In genomic region chr4:100035919-100036554, GRCm38 (mm10) we compare ENCODE assay signal across 26 mouse cellular contexts. TPM values are rescaled to one million over a fixed set of nuclear protein-coding genes. Genes with fewer than 3 reads are reported as not detected.
DNase-seq lines count a peak whose midpoint lies in the region; ATAC-seq and TF ChIP-seq lines count a peak whose summit lies in the region.
"Had no signal": no experiment of that assay in that cellular context is flagged by ENCODE, and none has a peak within 500 bp of the region (broad histone marks: within the 10 kb centered on the region; RNA-seq: fewer than 3 reads in every experiment).

No protein-coding gene starts in this region.

- no peak overlapping the region for H3K4me2 ChIP-seq in forebrain, postnatal 0 days (ENCODE audit: low read depth)
- H3K4me2 ChIP-seq in forebrain, embryonic 15.5 days (replicated peaks) = no peak overlapping the region
- H3K4me2 ChIP-seq in embryonic facial prominence, embryonic 11.5 days (ENCODE audit: low read depth, low read length) = no peak overlapping the region
- no peak overlapping the region for H3K4me2 ChIP-seq in limb, embryonic 13.5 days (replicated peaks)
- H3K4me2 ChIP-seq: embryonic facial prominence, embryonic 13.5 days; midbrain, embryonic 11.5 days had no signal

- no peak overlapping the region for H3K27ac ChIP-seq in forebrain, postnatal 0 days (ENCODE audit: low read depth, low read length)
- H3K27ac ChIP-seq in forebrain, embryonic 15.5 days (replicated peaks) = no peak overlapping the region
- no peak overlapping the region for H3K27ac ChIP-seq in embryonic facial prominence, embryonic 11.5 days (replicated peaks; ENCODE audit: low read depth, low read length)
- H3K27ac ChIP-seq in limb, embryonic 13.5 days = no peak overlapping the region
- H3K27ac ChIP-seq: hindbrain, embryonic 10.5 days; hindbrain, postnatal 0 days; kidney, postnatal 0 days; layer of hippocampus, adult 2 months; liver, embryonic 14.5 days; stomach, postnatal 0 days had no signal

- ATAC-seq in forebrain, postnatal 0 days = peak; percentile 42; the same call in 1 of the 2 replicates
- ATAC-seq in forebrain, embryonic 15.5 days (replicated peaks) = no peak
- no peak for ATAC-seq in embryonic facial prominence, embryonic 11.5 days (replicated peaks; ENCODE audit: insufficient number of reproducible peaks, low FRiP score, low TSS enrichment, low read depth)
- peak; percentile 28; the same call in 1 of the 2 replicates for ATAC-seq in limb, embryonic 13.5 days (ENCODE audit: low FRiP score, low read depth)
- ATAC-seq: hindbrain, postnatal 0 days had no signal

- DNase-seq in forebrain, postnatal 0 days = no peak
- DNase-seq in lung, postnatal 10 days = peak; percentile 13
- no peak for DNase-seq in lung, adult 2 months
- peak; percentile 41 for DNase-seq in embryonic facial prominence, embryonic 11.5 days (ENCODE audit: low spot score)
- no peak for DNase-seq in urinary bladder, postnatal 25 days (ENCODE audit: low spot score)
- no peak for DNase-seq in cerebellum, adult 11-12 months
- DNase-seq: adrenal gland, postnatal 14 days; cerebellum, adult 18-20 months; cerebellum, postnatal 25 days; gastrocnemius, postnatal 25 days; kidney, adult 11 months; left cerebral cortex, postnatal 4 days; right cerebral cortex, postnatal 4 days; thymus, postnatal 14 days had no signal

- 41% methylated on average over 16 of the region's 16 CpGs for WGBS in forebrain, postnatal 0 days
- 37% methylated on average over 16 of the region's 16 CpGs for WGBS in forebrain, embryonic 15.5 days
- WGBS in lung, adult 2 months = 79% methylated on average over 16 of the region's 16 CpGs
- WGBS in embryonic facial prominence, embryonic 11.5 days = 39% methylated on average over 16 of the region's 16 CpGs
- WGBS in limb, embryonic 13.5 days = 26% methylated on average over 16 of the region's 16 CpGs

- TF ChIP-seq POLR2A in lung, adult 2 months (IDR thresholded peaks at IDR 0.05; ENCODE audit: borderline replicate concordance, extremely low read depth, low read depth, low read length) = no peak

- H3K4me1 ChIP-seq in forebrain, postnatal 0 days (ENCODE audit: insufficient read depth) = no peaks in the 10 kb centered on the region
- no peaks in the 10 kb centered on the region for H3K4me1 ChIP-seq in forebrain, embryonic 15.5 days
- no peaks in the 10 kb centered on the region for H3K4me1 ChIP-seq in lung, adult 2 months (ENCODE audit: control insufficient read depth, insufficient read depth, low read length)
- no peaks in the 10 kb centered on the region for H3K4me1 ChIP-seq in embryonic facial prominence, embryonic 11.5 days (ENCODE audit: control insufficient read depth, insufficient read depth, low read length)
- peaks cover 24% of the 10 kb centered on the region for H3K4me1 ChIP-seq in limb, embryonic 13.5 days

- no peak for TF ChIP-seq CTCF in forebrain, postnatal 0 days (IDR thresholded peaks at IDR 0.05; ENCODE audit: low read depth)
- TF ChIP-seq CTCF in lung, adult 2 months (IDR thresholded peaks at IDR 0.05; ENCODE audit: insufficient read depth, low read length) = no peak

- no peak overlapping the region for H3K9ac ChIP-seq in forebrain, postnatal 0 days
- H3K9ac ChIP-seq in forebrain, embryonic 15.5 days (replicated peaks) = no peak overlapping the region
- H3K9ac ChIP-seq in embryonic facial prominence, embryonic 11.5 days (replicated peaks; ENCODE audit: low read length) = no peak overlapping the region
- H3K9ac ChIP-seq in limb, embryonic 13.5 days = no peak overlapping the region
- H3K9ac ChIP-seq: embryonic facial prominence, embryonic 13.5 days; liver, embryonic 14.5 days had no signal

- H3K27me3 ChIP-seq in forebrain, postnatal 0 days (ENCODE audit: insufficient read depth, low read length) = no peaks in the 10 kb centered on the region
- H3K27me3 ChIP-seq in forebrain, embryonic 15.5 days = no peaks in the 10 kb centered on the region
- no peaks in the 10 kb centered on the region for H3K27me3 ChIP-seq in embryonic facial prominence, embryonic 11.5 days (ENCODE audit: control insufficient read depth, insufficient read depth, low read length)
- H3K27me3 ChIP-seq in limb, embryonic 13.5 days = peaks cover 13% of the 10 kb centered on the region
- H3K27me3 ChIP-seq: embryonic facial prominence, embryonic 13.5 days had no signal

- no peak overlapping the region for H3K4me3 ChIP-seq in forebrain, postnatal 0 days (ENCODE audit: low read depth, low read length)
- H3K4me3 ChIP-seq in forebrain, embryonic 15.5 days = no peak overlapping the region
- no peak overlapping the region for H3K4me3 ChIP-seq in lung, adult 2 months (replicated peaks; ENCODE audit: extremely low read depth, low read depth, low read length)
- no peak overlapping the region for H3K4me3 ChIP-seq in embryonic facial prominence, embryonic 11.5 days (ENCODE audit: low read depth, low read length)
- H3K4me3 ChIP-seq in limb, embryonic 13.5 days = no peak overlapping the region
- H3K4me3 ChIP-seq: embryonic facial prominence, embryonic 13.5 days; hindbrain, embryonic 10.5 days; layer of hippocampus, adult 2 months had no signal

- no peaks in the 10 kb centered on the region for H3K36me3 ChIP-seq in forebrain, postnatal 0 days (ENCODE audit: insufficient read depth)
- H3K36me3 ChIP-seq in forebrain, embryonic 15.5 days = no peaks in the 10 kb centered on the region
- H3K36me3 ChIP-seq in embryonic facial prominence, embryonic 11.5 days (replicated peaks; ENCODE audit: control insufficient read depth, insufficient read depth, low read depth, low read length) = no peaks in the 10 kb centered on the region
- no peaks in the 10 kb centered on the region for H3K36me3 ChIP-seq in limb, embryonic 13.5 days
- H3K36me3 ChIP-seq: embryonic facial prominence, embryonic 13.5 days; G1E; hindbrain, embryonic 10.5 days had no signal

- H3K9me3 ChIP-seq in forebrain, postnatal 0 days (ENCODE audit: low read length) = no peaks in the 10 kb centered on the region
- no peaks in the 10 kb centered on the region for H3K9me3 ChIP-seq in forebrain, embryonic 15.5 days
- H3K9me3 ChIP-seq in embryonic facial prominence, embryonic 11.5 days (replicated peaks; ENCODE audit: control insufficient read depth, low read length) = no peaks in the 10 kb centered on the region
- H3K9me3 ChIP-seq in limb, embryonic 13.5 days = no peaks in the 10 kb centered on the region
- H3K9me3 ChIP-seq: embryonic facial prominence, embryonic 13.5 days; G1E; hindbrain, embryonic 10.5 days had no signal

RNA-seq across cellular contexts. Expression of gene Ror1, which starts 59.6 kb away (rescaled TPM):
- total RNA-seq in forebrain, postnatal 0 days (2014; rRNA removed) = 1.8 and 2.4 TPM in 2 replicates
- polyA plus RNA-seq in forebrain, postnatal 0 days (2015; fragmentation: Nextera tagmentation; extraction: Ambion mirVana) = 0.80 and 0.93 TPM in 2 replicates
- polyA plus RNA-seq in forebrain, embryonic 15.5 days (2015; fragmentation: Nextera tagmentation; extraction: Ambion mirVana) = 0.76 and 0.97 TPM in 2 replicates
- 2.2 and 2.6 TPM in 2 replicates for polyA plus RNA-seq in lung, adult 2 months (2012; rRNA removed)
- 15.5 and 17.3 TPM in 2 replicates for polyA plus RNA-seq in embryonic facial prominence, embryonic 11.5 days (2014; fragmentation: Nextera tagmentation; extraction: Ambion mirVana)
- 10.4 and 11.8 TPM in 2 replicates for polyA plus RNA-seq in limb, embryonic 13.5 days (2015; fragmentation: Nextera tagmentation; extraction: Ambion mirVana)
- total RNA-seq: neutrophil, adult 5-6 weeks had no signal
- polyA plus RNA-seq: G1E had no signal

Comparison
In these comparisons a context has a peak if more than half of its experiments do, and no peak if none do; other contexts are left out.
1. ATAC-seq: peak in forebrain, postnatal 0 days (single experiment) and limb, embryonic 13.5 days (single experiment); none in forebrain, embryonic 15.5 days (single experiment) and embryonic facial prominence, embryonic 11.5 days (single experiment).
2. DNase-seq: peak in lung, postnatal 10 days (single experiment) and embryonic facial prominence, embryonic 11.5 days (single experiment); none in forebrain, postnatal 0 days (single experiment), lung, adult 2 months (single experiment), urinary bladder, postnatal 25 days (single experiment) and cerebellum, adult 11-12 months (single experiment).